Mouse (Mus musculus) CH12.LX (cell line): ENCODE measurements around the gene Setd2.

ENCODE experiments used
- CTCF ChIP-seq, 2 experiments: IDR thresholded peaks in 1 of 2; conservative IDR thresholded peaks in 1 of 2; 2 replicates each; pipeline ENCODE4 v1.5.1; 2011 to 2012; ENCODE audit warnings: low read depth in 2 of 2, low read length in 2 of 2, improper control_type of control experiment in 1 of 2, inconsistent platforms in 1 of 2, mild to moderate bottlenecking in 1 of 2, moderate library complexity in 1 of 2
- EP300 ChIP-seq: IDR thresholded peaks from 2 replicates; pipeline ENCODE4 v1.6.1; 2011; ENCODE audit warnings: low read length, improper control_type of control experiment
- HCFC1 ChIP-seq: IDR thresholded peaks from 2 replicates; pipeline ENCODE4 v1.6.1; 2012; ENCODE audit warnings: low read depth, mild to moderate bottlenecking, inconsistent platforms, low read length, improper control_type of control experiment
- JUND ChIP-seq: conservative IDR thresholded peaks from 2 replicates; pipeline ENCODE4 v1.6.1; 2011; ENCODE audit warnings: low read depth, low read length, improper control_type of control experiment
- MAFK ChIP-seq: IDR thresholded peaks from 2 replicates; pipeline ENCODE4 v1.6.1; 2011; ENCODE audit warnings: low read length, improper control_type of control experiment; ENCODE audit not compliant: insufficient replicate concordance
- MAX ChIP-seq: IDR thresholded peaks from 2 replicates; pipeline ENCODE4 v1.6.1; 2011; ENCODE audit warnings: low read length, improper control_type of control experiment
- NRF1 ChIP-seq: IDR thresholded peaks from 2 replicates; pipeline ENCODE4 v1.6.1; 2014; ENCODE audit warnings: low read depth, mild to moderate bottlenecking, inconsistent platforms, low read length, improper control_type of control experiment, moderate library complexity
- POLR2AphosphoS2 ChIP-seq: IDR thresholded peaks from 2 replicates; pipeline ENCODE4 v1.6.1; 2011; ENCODE audit warnings: low read depth, low read length, improper control_type of control experiment

DNA sequence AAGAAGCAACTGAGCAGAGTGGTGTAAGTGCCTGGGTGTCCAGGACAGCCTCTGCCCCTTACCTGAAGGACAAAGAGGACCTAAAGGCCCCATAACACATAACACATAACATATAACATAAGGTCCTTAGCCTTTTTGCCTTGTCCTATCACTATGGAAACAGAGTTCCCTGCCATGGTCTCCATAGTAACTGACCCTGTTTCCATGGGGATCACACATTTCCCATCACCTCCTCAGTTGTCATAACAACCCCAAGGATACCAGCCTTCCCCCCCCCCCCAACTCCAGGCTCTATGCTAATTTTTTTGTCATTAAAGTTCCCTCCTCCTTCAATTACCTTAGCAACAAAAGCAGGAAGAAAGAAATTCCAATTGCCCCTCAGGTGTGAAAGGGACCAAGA is 117.4 kb downstream of the Setd2 start:
- TF ChIP-seq JUND (no peak), POLR2AphosphoS2 (no peak), NRF1 (no peak), MAFK (no peak), EP300 (no peak), HCFC1 (no peak), CTCF (conservative IDR thresholded peaks at IDR 0.05 in 1 of 2, IDR thresholded peaks at IDR 0.05 in 1 of 2; ENCODE audit: low read depth in 2 of 2, low read length in 2 of 2) (no peak), MAX (no peak)
